In genomic region chr16:91441366-91441765, GRCm38 (mm10) we compare ENCODE assay signal across 9 mouse cellular contexts. TPM values are rescaled to one million over a fixed set of nuclear protein-coding genes. Genes with fewer than 3 reads are reported as not detected.
DNase-seq lines count a peak whose midpoint lies in the region; ATAC-seq and TF ChIP-seq lines count a peak whose summit lies in the region.
"Had no signal": no experiment of that assay in that cellular context is flagged by ENCODE, and none has a peak within 500 bp of the region (broad histone marks: within the 10 kb centered on the region; RNA-seq: fewer than 3 reads in every experiment).

No protein-coding gene starts in this region.

- DNase-seq in left cerebral cortex, postnatal 4 days: peak; percentile 22
- DNase-seq in left cerebral cortex, adult 8-10 months (ENCODE audit: low spot score in 2 of 2): no peak
- peak; percentile 77 to 85 for DNase-seq in heart, postnatal 14 days
- DNase-seq in liver, embryonic 14.5 days (ENCODE audit: low read depth in 3 of 3, low spot score in 3 of 3): peak; percentile 95 to 96 (median 95)
- DNase-seq in right cerebral cortex, postnatal 25 days: no peak
- DNase-seq in frontal cortex, postnatal 10 days (ENCODE audit: low spot score in 2 of 2): no peak

- TF ChIP-seq CTCF in liver, embryonic 14.5 days (IDR thresholded peaks at IDR 0.05; ENCODE audit: low read depth): peak; percentile 73

- intact Hi-C loops in left cerebral cortex, postnatal 4 days (cut with DNase I): no loop called here
- intact Hi-C loops in heart, postnatal 14 days (cut with DNase I): loop anchor here (1.0 to 10.0 kb wide), 3 partner anchors 35 to 357 kb away; partner anchors contain the start of gene Il10rb

- peak overlapping the region; percentile 19 to 35; a peak in 2 of 4 replicates for H3K4me3 ChIP-seq in liver, embryonic 14.5 days (ENCODE audit: insufficient read depth in 1 of 2, low read depth in 2 of 2, low read length in 2 of 2)
- H3K4me3 ChIP-seq in stomach, embryonic 16.5 days (replicated peaks; ENCODE audit: low read length): no peak overlapping the region

- H3K36me3 ChIP-seq in liver, embryonic 14.5 days (replicated peaks; ENCODE audit: control insufficient read depth, insufficient read depth, low read depth): no peaks in the 10 kb centered on the region
- H3K36me3 ChIP-seq in stomach, embryonic 16.5 days (ENCODE audit: control insufficient read depth, insufficient read depth, low read length): no peaks in the 10 kb centered on the region

- ATAC-seq in common myeloid progenitor, adult 5-6 weeks (replicated peaks; ENCODE audit: low read depth, poor library complexity, severe bottlenecking): peak; percentile 77
- peak; percentile 88 for ATAC-seq in liver, embryonic 14.5 days (ENCODE audit: insufficient read depth)
- peak; percentile 76 for ATAC-seq in stomach, embryonic 16.5 days (ENCODE audit: insufficient read depth, low FRiP score)
- ATAC-seq: Patski had no signal

- TF ChIP-seq EP300 in liver, embryonic 14.5 days (IDR thresholded peaks at IDR 0.05; ENCODE audit: low read depth): peak; percentile 86

- H3K9me3 ChIP-seq in liver, embryonic 14.5 days (ENCODE audit: control insufficient read depth, low read length): no peaks in the 10 kb centered on the region
- H3K9me3 ChIP-seq in stomach, embryonic 16.5 days (replicated peaks; ENCODE audit: control insufficient read depth, low read length): no peaks in the 10 kb centered on the region

- peaks cover 42 to 67% of the 10 kb centered on the region in 2 experiments for H3K4me1 ChIP-seq in liver, embryonic 14.5 days (replicated peaks; ENCODE audit: control insufficient read depth in 2 of 2, insufficient read depth in 2 of 2, low read length in 1 of 2)
- peaks cover 11% of the 10 kb centered on the region; the same call in 1 of the 2 replicates for H3K4me1 ChIP-seq in stomach, embryonic 16.5 days (ENCODE audit: control insufficient read depth, insufficient read depth, low read length)

- peak overlapping the region; percentile 98 for H3K27ac ChIP-seq in liver, embryonic 14.5 days
- H3K27ac ChIP-seq in stomach, embryonic 16.5 days (ENCODE audit: low read length): no peak overlapping the region

- 5% methylated on average over 7 of the region's 7 CpGs for WGBS in liver, embryonic 14.5 days (ENCODE audit: insufficient replicate concordance)
- WGBS in stomach, embryonic 16.5 days: 35% methylated on average over 7 of the region's 7 CpGs

- H3K4me2 ChIP-seq in liver, embryonic 14.5 days (ENCODE audit: low read depth): peak overlapping the region; percentile 85
- H3K4me2 ChIP-seq in stomach, embryonic 16.5 days (ENCODE audit: low read depth, low read length): no peak overlapping the region

- H3K27me3 ChIP-seq in liver, embryonic 14.5 days (ENCODE audit: control insufficient read depth, insufficient read depth, low read length): no peaks in the 10 kb centered on the region
- no peaks in the 10 kb centered on the region for H3K27me3 ChIP-seq in stomach, embryonic 16.5 days (ENCODE audit: control insufficient read depth, insufficient read depth, low read length)
- H3K27me3 ChIP-seq: Patski had no signal

- H3K9ac ChIP-seq in liver, embryonic 14.5 days (replicated peaks): peak overlapping the region; percentile 61
- no peak overlapping the region for H3K9ac ChIP-seq in stomach, embryonic 16.5 days (ENCODE audit: low read length)

RNA-seq across cellular contexts. Expression of gene Il10rb, which starts 35.4 kb away (rescaled TPM):
- total RNA-seq in left cerebral cortex, postnatal 4 days (2021): 1 to 10 TPM; 7.0 to 7.8 TPM
- total RNA-seq in left cerebral cortex, adult 8-10 months (2022): 10 to 100 TPM; 10.9 to 14.4 (median 11.8) TPM
- 34.8 and 53.2 TPM in 2 replicates for total RNA-seq in common myeloid progenitor, adult 5-6 weeks (2017)
- 10 to 100 TPM; 86.4 to 94.7 TPM for total RNA-seq in heart, postnatal 14 days (2021)
- polyA plus RNA-seq in liver, embryonic 14.5 days (2012; rRNA removed): 12.4 and 12.7 TPM in 2 replicates
- polyA plus RNA-seq in liver, embryonic 14.5 days (2014; fragmentation: Nextera tagmentation; extraction: Ambion mirVana): 24.9 and 28.7 TPM in 2 replicates
- 52.3 and 58.1 TPM in 2 replicates for polyA plus RNA-seq in stomach, embryonic 16.5 days (2015; fragmentation: Nextera tagmentation; extraction: Ambion mirVana)

RNA-seq across cellular contexts. Expression of gene Ifnar1, which starts 43.7 kb away (rescaled TPM):
- total RNA-seq in left cerebral cortex, postnatal 4 days (2021): 10 to 100 TPM; 83.8 to 92.7 TPM
- total RNA-seq in left cerebral cortex, adult 8-10 months (2022): 10 to 100 TPM; 45.4 to 56.2 (median 49.8) TPM
- 34.6 and 43.3 TPM in 2 replicates for total RNA-seq in common myeloid progenitor, adult 5-6 weeks (2017)
- total RNA-seq in heart, postnatal 14 days (2021): 10 to 100 TPM; 36.6 to 42.0 TPM
- polyA plus RNA-seq in liver, embryonic 14.5 days (2012; rRNA removed): 9.3 and 11.6 TPM in 2 replicates
- 15.4 and 16.2 TPM in 2 replicates for polyA plus RNA-seq in liver, embryonic 14.5 days (2014; fragmentation: Nextera tagmentation; extraction: Ambion mirVana)
- polyA plus RNA-seq in stomach, embryonic 16.5 days (2015; fragmentation: Nextera tagmentation; extraction: Ambion mirVana): 47.2 and 47.3 TPM in 2 replicates

RNA-seq across cellular contexts. Expression of gene Gm21970, which starts 49.8 kb away (rescaled TPM):
- total RNA-seq in left cerebral cortex, postnatal 4 days (2021): not detected
- total RNA-seq in left cerebral cortex, adult 8-10 months (2022): not detected
- not detected in 2 replicates for total RNA-seq in common myeloid progenitor, adult 5-6 weeks (2017)
- not detected for total RNA-seq in heart, postnatal 14 days (2021)
- 0.04 and 0.14 TPM in 2 replicates for polyA plus RNA-seq in liver, embryonic 14.5 days (2012; rRNA removed)
- 0.67 TPM in 1 of 2 replicates, not detected in the other for polyA plus RNA-seq in liver, embryonic 14.5 days (2014; fragmentation: Nextera tagmentation; extraction: Ambion mirVana)
- polyA plus RNA-seq in stomach, embryonic 16.5 days (2015; fragmentation: Nextera tagmentation; extraction: Ambion mirVana): not detected in 2 replicates

Comparison
In these comparisons a context has a peak if more than half of its experiments do, and no peak if none do; other contexts are left out.
1. DNase-seq: peak in left cerebral cortex, postnatal 4 days (single experiment), heart, postnatal 14 days (2 of 2) and liver, embryonic 14.5 days (3 of 3); none in left cerebral cortex, adult 8-10 months (0 of 2), right cerebral cortex, postnatal 25 days (single experiment) and frontal cortex, postnatal 10 days (0 of 2).
2. Peak in every context shown above with its lines, with median percentiles within 50 percentile points of each other: ATAC-seq.